ENCODE assay signal across 7 mouse cellular contexts in the genomic region with DNA sequence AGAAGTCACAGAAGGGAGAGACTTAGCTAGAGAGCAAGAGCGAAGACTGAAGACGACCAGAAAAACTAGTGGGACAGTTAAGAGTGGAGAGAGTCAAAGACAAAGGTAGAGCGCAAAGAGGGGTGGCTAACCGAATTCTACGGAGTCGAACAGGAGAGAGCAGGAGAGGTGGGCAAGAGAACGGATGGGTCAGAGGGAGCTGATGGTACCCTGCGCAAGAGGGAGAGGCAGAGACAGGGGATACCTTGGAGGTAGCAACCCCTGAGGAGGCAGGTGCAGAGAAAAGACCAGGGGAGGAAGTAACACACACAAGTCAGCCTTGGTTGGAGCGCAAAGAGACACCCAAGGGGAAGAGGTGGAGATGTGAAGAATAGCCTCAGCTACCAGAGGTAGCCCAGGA. TPM values are rescaled to one million over a fixed set of nuclear protein-coding genes. Genes with fewer than 3 reads are reported as not detected.
DNase-seq lines count a peak whose midpoint lies in the region; ATAC-seq lines count a peak whose summit lies in the region.

No protein-coding gene starts in this region.

- peaks cover 5% of the 10 kb centered on the region; the same call in 1 of the 2 replicates for H3K4me1 ChIP-seq in liver, embryonic 16.5 days (ENCODE audit: control insufficient read depth, low read depth, low read length)

- no peak overlapping the region for H3K9ac ChIP-seq in liver, embryonic 16.5 days (ENCODE audit: low read depth, low read length)

- no peaks in the 10 kb centered on the region for H3K36me3 ChIP-seq in liver, embryonic 16.5 days (ENCODE audit: control insufficient read depth, insufficient read depth)

- no peak for ATAC-seq in liver, embryonic 16.5 days (ENCODE audit: low read depth)

- H3K4me2 ChIP-seq in liver, embryonic 16.5 days (ENCODE audit: low read depth, low read length), result peak overlapping the region; percentile 71; the same call in 1 of the 2 replicates

- DNase-seq in thymus, postnatal 25 days, result peak; percentile 39
- DNase-seq in thymus, postnatal 0 days (ENCODE audit: low spot score), result no peak
- DNase-seq in forelimb bud, embryonic 11.5 days (ENCODE audit: low read depth, low spot score), result peak; percentile 28
- DNase-seq in frontal cortex, postnatal 14 days (ENCODE audit: low spot score in 2 of 2), result no peak
- DNase-seq in urinary bladder, postnatal 36 days (ENCODE audit: low spot score in 2 of 2), result no peak
- DNase-seq in gastrocnemius, postnatal 4 days (ENCODE audit: low spot score in 2 of 2), result no peak

- no peak overlapping the region for H3K27ac ChIP-seq in liver, embryonic 16.5 days (ENCODE audit: low read length)

- peak overlapping the region; percentile 63; the same call in 1 of the 2 replicates for H3K4me3 ChIP-seq in liver, embryonic 16.5 days (ENCODE audit: low read depth, low read length)

- no peaks in the 10 kb centered on the region for H3K9me3 ChIP-seq in liver, embryonic 16.5 days (replicated peaks; ENCODE audit: control insufficient read depth, low read length)

- 6% methylated on average over 9 of the region's 9 CpGs for WGBS in liver, embryonic 16.5 days (ENCODE audit: insufficient replicate concordance)

- H3K27me3 ChIP-seq in liver, embryonic 16.5 days (ENCODE audit: control insufficient read depth, insufficient read depth, low read depth, low read length), result peaks cover 78% of the 10 kb centered on the region

RNA-seq across cellular contexts. Expression of gene Gdf11, which starts 0.7 kb away (rescaled TPM):
- 2.3 and 3.0 TPM in 2 replicates for polyA plus RNA-seq in thymus, postnatal 0 days (2015; fragmentation: Nextera tagmentation; extraction: Ambion mirVana)
- polyA plus RNA-seq in liver, embryonic 16.5 days (2015; fragmentation: Nextera tagmentation; extraction: Ambion mirVana), result 0.16 and 0.22 TPM in 2 replicates
- 1 to 10 TPM; 7.5 to 8.3 TPM for total RNA-seq in gastrocnemius, postnatal 4 days (2021)

RNA-seq across cellular contexts. Expression of gene Cd63, which starts 8.5 kb away (rescaled TPM):
- 172 and 183 TPM in 2 replicates for polyA plus RNA-seq in thymus, postnatal 0 days (2015; fragmentation: Nextera tagmentation; extraction: Ambion mirVana)
- 97.4 and 109 TPM in 2 replicates for polyA plus RNA-seq in liver, embryonic 16.5 days (2015; fragmentation: Nextera tagmentation; extraction: Ambion mirVana)
- total RNA-seq in gastrocnemius, postnatal 4 days (2021), result 100 to 1,000 TPM; 311 to 352 TPM

RNA-seq across cellular contexts. Expression of gene Rdh5, which starts 30.4 kb away (rescaled TPM):
- polyA plus RNA-seq in thymus, postnatal 0 days (2015; fragmentation: Nextera tagmentation; extraction: Ambion mirVana), result 6.3 and 7.1 TPM in 2 replicates
- polyA plus RNA-seq in liver, embryonic 16.5 days (2015; fragmentation: Nextera tagmentation; extraction: Ambion mirVana), result 20.8 and 21.9 TPM in 2 replicates
- 10 to 100 TPM; 11.7 to 12.1 TPM for total RNA-seq in gastrocnemius, postnatal 4 days (2021)

RNA-seq across cellular contexts. Expression of gene Bloc1s1, which starts 31.6 kb away (rescaled TPM):
- polyA plus RNA-seq in thymus, postnatal 0 days (2015; fragmentation: Nextera tagmentation; extraction: Ambion mirVana), result 251 and 253 TPM in 2 replicates
- 92.8 and 96.6 TPM in 2 replicates for polyA plus RNA-seq in liver, embryonic 16.5 days (2015; fragmentation: Nextera tagmentation; extraction: Ambion mirVana)
- 100 to 1,000 TPM; 218 to 231 TPM for total RNA-seq in gastrocnemius, postnatal 4 days (2021)

RNA-seq across cellular contexts. Expression of gene Itga7, which starts 41.4 kb away (rescaled TPM):
- polyA plus RNA-seq in thymus, postnatal 0 days (2015; fragmentation: Nextera tagmentation; extraction: Ambion mirVana), result 2.4 and 2.5 TPM in 2 replicates
- 0.39 and 0.83 TPM in 2 replicates for polyA plus RNA-seq in liver, embryonic 16.5 days (2015; fragmentation: Nextera tagmentation; extraction: Ambion mirVana)
- total RNA-seq in gastrocnemius, postnatal 4 days (2021), result 100 to 1,000 TPM; 148 to 157 TPM

Comparison
In these comparisons a context has a peak if more than half of its experiments do, and no peak if none do; other contexts are left out.
1. DNase-seq: peak in thymus, postnatal 25 days (single experiment) and forelimb bud, embryonic 11.5 days (single experiment); none in thymus, postnatal 0 days (single experiment), frontal cortex, postnatal 14 days (0 of 2), urinary bladder, postnatal 36 days (0 of 2) and gastrocnemius, postnatal 4 days (0 of 2).